Mouse (Mus musculus): ENCODE measurements around the gene Kcnh1.

DNA sequence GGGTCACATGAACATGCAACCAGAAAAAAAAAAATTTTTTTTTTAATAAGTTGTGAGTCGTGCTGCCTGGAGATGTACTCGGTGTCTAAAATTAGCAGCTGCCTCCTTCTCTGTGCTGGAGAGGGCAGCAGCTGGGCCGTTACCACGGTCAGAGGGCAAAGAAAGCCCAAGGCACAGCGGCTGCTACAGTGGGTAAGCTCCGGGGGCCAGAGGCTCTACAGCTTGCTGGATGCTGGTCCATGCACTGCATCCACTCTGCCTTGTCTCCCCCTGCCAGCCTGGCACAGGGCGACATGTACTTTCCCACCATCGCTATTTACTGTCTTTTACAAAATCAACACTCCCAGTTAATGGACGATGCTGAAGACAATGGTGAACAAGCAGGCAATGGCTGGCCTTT lies 353.5 kb downstream of the Kcnh1 start:
- no peak for TF ChIP-seq CTCF (IDR thresholded peaks at IDR 0.05; ENCODE audit: low read depth)
- TF ChIP-seq EP300 (optimal IDR thresholded peaks at IDR 0.05): no peak

Measured in stomach, postnatal 0 days (tissue).